Mouse (Mus musculus): ENCODE results near the gene Txn1. TPM values are rescaled to one million over a fixed set of nuclear protein-coding genes. Genes with fewer than 3 reads are reported as not detected.

Gene Txn1
- polyA plus RNA-seq (2012; rRNA removed): 106 and 107 TPM in 2 replicates

- TF ChIP-seq CTCF (IDR thresholded peaks at IDR 0.05; ENCODE audit: extremely low read depth, insufficient read depth, low read length) (no peak), POLR2A (IDR thresholded peaks at IDR 0.05; ENCODE audit: extremely low read depth, insufficient read depth, low read length) (peak; percentile 83)
- Histone ChIP-seq H3K27ac (ENCODE audit: insufficient read depth, low read length) (peak within 1 kb of the TSS; percentile 96), H3K4me1 (ENCODE audit: control insufficient read depth, insufficient read depth, low read length) (peaks cover 2% of the 10 kb centered on the region; the same call in 1 of the 2 replicates), H3K4me3 (ENCODE audit: insufficient read depth, low read length) (peak within 1 kb of the TSS; percentile 87)
Observed at GRCm38 (mm10) chr4:57956029-57956960, at the start of gene Txn1. Gene Txn1 (minus strand): TSS chr4:57956411.

GRCm38 (mm10) chr4:58003501-58003900 lies 47.3 kb upstream of the Txn1 start:
- no peak for TF ChIP-seq CTCF (IDR thresholded peaks at IDR 0.05; ENCODE audit: extremely low read depth, insufficient read depth, low read length)
- TF ChIP-seq POLR2A (IDR thresholded peaks at IDR 0.05; ENCODE audit: extremely low read depth, insufficient read depth, low read length): no peak
- H3K4me1 ChIP-seq (ENCODE audit: control insufficient read depth, insufficient read depth, low read length): no peaks in the 10 kb centered on the region
- no peak overlapping the region for H3K27ac ChIP-seq (ENCODE audit: insufficient read depth, low read length)
- no peak overlapping the region for H3K4me3 ChIP-seq (ENCODE audit: insufficient read depth, low read length)

- H3K4me3 ChIP-seq (ENCODE audit: insufficient read depth, low read length): no peak overlapping the region
- TF ChIP-seq CTCF (IDR thresholded peaks at IDR 0.05; ENCODE audit: extremely low read depth, insufficient read depth, low read length) (no peak), POLR2A (IDR thresholded peaks at IDR 0.05; ENCODE audit: extremely low read depth, insufficient read depth, low read length) (no peak)
- H3K4me1 ChIP-seq (ENCODE audit: control insufficient read depth, insufficient read depth, low read length): no peaks in the 10 kb centered on the region
- no peak overlapping the region for H3K27ac ChIP-seq (ENCODE audit: insufficient read depth, low read length)
Observed at GRCm38 (mm10) chr4:57991425-57991824, 35.2 kb upstream of the Txn1 start.

GRCm38 (mm10) chr4:57974400-57975117 lies 18.3 kb upstream of the Txn1 start:
- no peak for TF ChIP-seq CTCF (IDR thresholded peaks at IDR 0.05; ENCODE audit: extremely low read depth, insufficient read depth, low read length)
- TF ChIP-seq POLR2A (IDR thresholded peaks at IDR 0.05; ENCODE audit: extremely low read depth, insufficient read depth, low read length): no peak
- Histone ChIP-seq H3K27ac (ENCODE audit: insufficient read depth, low read length) (no peak overlapping the region), H3K4me1 (ENCODE audit: control insufficient read depth, insufficient read depth, low read length) (no peaks in the 10 kb centered on the region), H3K4me3 (ENCODE audit: insufficient read depth, low read length) (no peak overlapping the region)

- Histone ChIP-seq H3K27ac (ENCODE audit: insufficient read depth, low read length) (no peak overlapping the region), H3K4me1 (ENCODE audit: control insufficient read depth, insufficient read depth, low read length) (no peaks in the 10 kb centered on the region), H3K4me3 (ENCODE audit: insufficient read depth, low read length) (no peak overlapping the region)
- TF ChIP-seq CTCF (IDR thresholded peaks at IDR 0.05; ENCODE audit: extremely low read depth, insufficient read depth, low read length) (no peak), POLR2A (IDR thresholded peaks at IDR 0.05; ENCODE audit: extremely low read depth, insufficient read depth, low read length) (no peak)
Observed at GRCm38 (mm10) chr4:57973592-57974268, 17.5 kb upstream of the Txn1 start.

- Histone ChIP-seq H3K4me3 (ENCODE audit: insufficient read depth, low read length) (no peak overlapping the region), H3K4me1 (ENCODE audit: control insufficient read depth, insufficient read depth, low read length) (no peaks in the 10 kb centered on the region), H3K27ac (ENCODE audit: insufficient read depth, low read length) (no peak overlapping the region)
- TF ChIP-seq CTCF (IDR thresholded peaks at IDR 0.05; ENCODE audit: extremely low read depth, insufficient read depth, low read length): no peak
- no peak for TF ChIP-seq POLR2A (IDR thresholded peaks at IDR 0.05; ENCODE audit: extremely low read depth, insufficient read depth, low read length)
Observed at GRCm38 (mm10) chr4:57970285-57970684, 14.1 kb upstream of the Txn1 start.

- H3K27ac ChIP-seq (ENCODE audit: insufficient read depth, low read length): no peak overlapping the region
- no peak overlapping the region for H3K4me3 ChIP-seq (ENCODE audit: insufficient read depth, low read length)
- no peaks in the 10 kb centered on the region for H3K4me1 ChIP-seq (ENCODE audit: control insufficient read depth, insufficient read depth, low read length)
- TF ChIP-seq POLR2A (IDR thresholded peaks at IDR 0.05; ENCODE audit: extremely low read depth, insufficient read depth, low read length) (no peak), CTCF (IDR thresholded peaks at IDR 0.05; ENCODE audit: extremely low read depth, insufficient read depth, low read length) (no peak)
Observed at GRCm38 (mm10) chr4:57967195-57967594, 11.0 kb upstream of the Txn1 start.

- Histone ChIP-seq H3K27ac (ENCODE audit: insufficient read depth, low read length) (no peak overlapping the region), H3K4me3 (ENCODE audit: insufficient read depth, low read length) (no peak overlapping the region), H3K4me1 (ENCODE audit: control insufficient read depth, insufficient read depth, low read length) (no peaks in the 10 kb centered on the region)
- TF ChIP-seq POLR2A (IDR thresholded peaks at IDR 0.05; ENCODE audit: extremely low read depth, insufficient read depth, low read length): no peak
- no peak for TF ChIP-seq CTCF (IDR thresholded peaks at IDR 0.05; ENCODE audit: extremely low read depth, insufficient read depth, low read length)
Observed at GRCm38 (mm10) chr4:57965516-57965915, 9.3 kb upstream of the Txn1 start.

- H3K27ac ChIP-seq (ENCODE audit: insufficient read depth, low read length): no peak overlapping the region
- no peak overlapping the region for H3K4me3 ChIP-seq (ENCODE audit: insufficient read depth, low read length)
- TF ChIP-seq CTCF (IDR thresholded peaks at IDR 0.05; ENCODE audit: extremely low read depth, insufficient read depth, low read length) (no peak), POLR2A (IDR thresholded peaks at IDR 0.05; ENCODE audit: extremely low read depth, insufficient read depth, low read length) (no peak)
- no peaks in the 10 kb centered on the region for H3K4me1 ChIP-seq (ENCODE audit: control insufficient read depth, insufficient read depth, low read length)
Observed at GRCm38 (mm10) chr4:57964143-57964542, 7.9 kb upstream of the Txn1 start.
